Mouse (Mus musculus): ENCODE measurements around the gene Tcf7.
"Not testable (repeated sequence)": the region's sequence is repeated elsewhere in the genome, so short reads cannot be mapped to it uniquely, and the experiment has no call there.

Gene Tcf7

DNA sequence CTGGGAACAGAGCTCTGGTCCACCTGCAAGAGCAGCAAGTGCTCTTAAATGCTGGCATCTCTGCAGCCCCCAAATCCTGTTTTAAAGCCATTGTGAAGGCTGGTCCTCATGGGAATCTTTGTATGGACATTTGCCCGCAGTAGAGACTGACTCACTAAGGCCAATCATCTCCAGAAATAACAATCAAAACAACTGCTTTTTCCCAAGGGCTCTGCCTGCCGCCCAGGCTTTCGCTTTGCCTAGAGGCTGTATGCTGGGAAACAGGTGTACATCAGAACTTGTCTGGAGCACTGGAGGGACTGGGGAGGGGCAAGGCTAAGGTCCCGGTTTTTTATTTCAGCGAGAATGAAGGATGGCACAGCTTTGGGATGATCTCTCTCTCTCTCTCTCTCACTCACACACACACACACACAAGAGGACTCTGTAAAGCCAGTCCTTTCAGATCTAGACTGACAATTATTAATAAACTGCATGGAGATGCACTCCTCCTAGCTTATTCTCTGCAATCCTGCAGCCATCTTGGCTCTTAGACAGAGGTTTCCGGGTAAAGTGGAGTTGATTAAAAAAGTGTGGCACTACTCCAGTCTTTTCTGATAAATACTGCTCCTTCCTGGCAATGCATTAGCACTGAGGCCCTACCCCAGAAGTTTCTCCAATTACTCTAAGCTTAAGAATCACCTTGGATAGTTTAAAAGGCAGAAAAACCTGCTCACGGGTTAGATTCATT, 53.9 kb downstream of the Tcf7 start:
- no peak for DNase-seq (ENCODE audit: low spot score in 2 of 2)

DNA sequence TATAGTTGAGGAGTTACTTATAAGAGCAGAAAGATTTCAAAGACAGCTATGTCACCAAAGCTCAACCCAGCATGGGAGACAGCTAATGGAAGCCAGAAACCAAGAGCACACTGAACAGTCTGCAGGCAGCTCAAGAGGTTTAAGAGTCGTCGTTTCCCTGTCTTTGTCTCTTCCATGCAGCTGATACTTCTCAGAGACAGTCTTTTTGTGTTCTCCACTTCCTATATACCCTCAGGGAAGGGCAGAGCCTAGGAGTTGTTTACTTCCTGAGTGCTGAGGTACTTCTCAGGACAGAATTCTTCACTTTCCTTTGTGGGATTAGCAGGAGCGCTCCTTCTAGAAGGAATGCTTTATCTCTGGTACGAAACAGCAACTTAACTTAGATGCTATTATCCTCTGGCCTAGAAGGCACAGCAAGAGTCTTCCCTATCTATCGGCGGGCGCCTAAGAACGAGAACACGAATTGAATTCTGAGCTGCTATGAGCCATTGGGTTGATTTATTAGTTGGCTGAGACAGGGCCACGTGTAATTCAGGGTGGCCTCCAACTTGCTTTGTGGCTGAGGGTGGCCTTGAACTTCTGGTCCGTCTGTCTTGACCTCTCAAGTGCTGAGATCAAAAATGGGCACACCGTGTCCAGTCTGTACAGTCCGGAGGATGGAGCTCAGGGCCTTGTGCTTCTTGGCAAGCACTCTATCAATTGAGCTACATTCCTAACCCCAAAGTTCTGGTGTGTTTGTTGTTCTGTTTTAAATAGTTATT, 55.2 kb downstream of the Tcf7 start:
- DNase-seq (ENCODE audit: low spot score in 2 of 2), result no peak

DNA sequence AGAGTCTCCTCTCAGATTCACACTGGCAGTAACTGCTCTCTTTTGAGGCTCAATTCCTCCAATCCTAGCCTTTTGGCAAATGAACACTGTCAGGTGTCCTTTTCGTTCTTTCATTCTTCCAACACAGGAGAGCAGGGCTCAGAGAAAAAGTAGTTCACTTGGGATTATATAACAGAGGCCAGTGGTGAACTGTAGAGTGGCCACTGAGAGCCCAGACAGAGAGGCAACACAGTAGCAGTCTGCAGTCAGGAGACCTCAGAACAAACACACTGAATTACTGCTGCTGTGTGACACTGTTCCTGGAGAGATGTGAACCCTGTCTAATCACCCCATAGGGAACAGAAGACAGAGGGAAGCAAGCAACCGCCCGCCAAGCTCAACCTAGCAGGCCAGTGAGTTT, 55.8 kb downstream of the Tcf7 start:
- no peak for DNase-seq (ENCODE audit: low spot score in 2 of 2)

DNA sequence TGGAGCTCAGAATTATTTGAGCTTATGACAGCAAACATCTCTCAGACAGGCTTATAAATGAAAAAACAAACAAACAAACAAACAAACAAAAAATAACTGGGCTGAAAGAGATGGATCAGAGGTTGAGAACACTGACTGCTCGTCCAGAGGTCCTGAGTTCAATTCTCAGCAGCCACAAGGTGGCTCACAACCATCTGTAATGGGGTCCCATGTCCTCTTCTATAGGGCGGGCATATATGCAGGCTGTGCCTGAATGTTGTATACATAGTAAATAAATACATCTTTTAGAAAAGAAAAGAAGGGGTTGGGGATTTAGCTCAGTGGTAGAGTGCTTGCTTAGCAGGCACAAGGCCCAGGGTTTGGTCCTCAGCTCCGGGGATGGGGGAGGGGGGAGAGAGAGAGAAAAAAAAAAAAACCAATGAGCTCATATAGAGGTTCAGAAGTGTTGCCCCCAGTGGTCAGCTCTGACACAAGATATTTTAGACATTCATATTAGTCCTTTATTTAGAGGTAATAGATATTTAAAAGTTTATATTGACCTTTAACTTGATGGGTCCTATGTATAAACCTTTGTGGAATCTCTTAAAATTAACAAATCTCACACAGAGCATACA, 56.7 kb downstream of the Tcf7 start:
- DNase-seq (ENCODE audit: low spot score in 2 of 2), result no peak

DNA sequence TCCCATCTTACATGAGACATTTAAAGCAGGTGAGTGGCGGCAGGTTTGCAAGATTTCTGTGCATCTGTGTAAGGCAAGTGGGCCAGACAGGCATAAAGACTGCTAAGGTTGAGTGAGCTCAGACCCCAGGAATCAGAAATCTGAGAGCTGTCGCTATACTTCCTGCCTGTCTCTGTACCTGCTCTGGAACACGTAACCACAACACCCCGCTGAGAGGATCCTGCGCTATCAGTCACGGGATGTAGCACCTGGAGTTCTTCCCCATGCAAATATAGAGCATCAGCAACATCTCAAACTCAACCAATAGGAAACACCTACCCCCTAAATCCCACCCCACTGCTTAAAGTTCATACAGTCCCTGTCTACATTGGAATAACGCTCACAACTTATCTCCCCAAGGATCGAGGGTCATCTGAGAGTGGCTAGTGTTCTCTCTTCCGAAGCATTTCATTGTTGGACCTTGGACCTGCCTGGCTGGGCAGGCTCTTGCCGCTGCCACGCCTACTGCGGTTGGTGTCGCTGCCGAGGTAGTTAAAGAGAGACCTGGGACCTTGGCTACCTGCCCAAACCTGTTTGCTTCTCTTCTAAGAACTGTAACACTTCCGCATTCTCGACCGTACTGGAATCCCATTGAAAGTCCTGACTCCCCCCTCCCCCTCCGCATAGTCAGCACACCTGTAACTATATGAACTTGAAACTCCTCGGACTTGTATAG, 58.7 kb downstream of the Tcf7 start:
- no peak for DNase-seq (ENCODE audit: low spot score in 2 of 2)

DNA sequence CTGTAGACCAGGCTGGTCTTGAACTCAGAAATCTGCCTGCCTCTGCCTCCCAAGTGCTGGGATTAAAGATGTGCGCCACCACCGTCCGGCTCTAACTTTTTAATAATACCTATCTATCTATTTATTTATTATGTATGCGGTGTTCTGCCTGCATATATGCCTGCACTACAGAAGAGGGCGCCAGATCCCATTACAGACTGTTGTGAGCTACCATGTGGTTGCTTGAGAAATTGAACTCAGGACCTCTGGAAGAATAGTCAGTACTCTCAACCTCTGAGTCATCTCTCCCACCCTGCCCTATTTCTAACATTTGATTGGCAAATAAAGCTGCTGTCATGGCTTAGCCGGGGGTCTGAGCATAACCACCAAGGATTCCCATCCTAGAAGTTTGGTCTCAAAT, 59.9 kb downstream of the Tcf7 start:
- DNase-seq (ENCODE audit: low spot score in 2 of 2), result no peak

DNA sequence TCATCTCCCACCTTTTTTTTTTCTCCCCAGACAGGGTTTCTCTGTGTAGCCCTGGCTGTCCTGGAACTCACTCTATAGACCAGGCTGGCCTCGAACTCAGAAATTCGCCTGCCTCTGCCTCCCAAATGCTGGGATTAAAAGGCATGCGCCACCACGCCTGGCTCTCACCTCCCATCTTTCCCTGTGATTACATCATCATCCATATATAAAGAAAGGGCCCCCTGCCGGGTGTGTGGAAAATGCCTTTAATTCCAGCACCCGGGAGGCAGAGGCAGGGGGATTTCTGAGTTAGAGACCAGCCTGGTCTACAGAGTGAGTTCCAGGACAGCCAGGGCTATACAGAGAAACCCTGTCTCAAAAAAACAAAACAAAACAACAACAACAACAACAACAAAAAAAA, 60.9 kb downstream of the Tcf7 start:
- not testable (repeated sequence) for DNase-seq (ENCODE audit: low spot score in 2 of 2)

DNA sequence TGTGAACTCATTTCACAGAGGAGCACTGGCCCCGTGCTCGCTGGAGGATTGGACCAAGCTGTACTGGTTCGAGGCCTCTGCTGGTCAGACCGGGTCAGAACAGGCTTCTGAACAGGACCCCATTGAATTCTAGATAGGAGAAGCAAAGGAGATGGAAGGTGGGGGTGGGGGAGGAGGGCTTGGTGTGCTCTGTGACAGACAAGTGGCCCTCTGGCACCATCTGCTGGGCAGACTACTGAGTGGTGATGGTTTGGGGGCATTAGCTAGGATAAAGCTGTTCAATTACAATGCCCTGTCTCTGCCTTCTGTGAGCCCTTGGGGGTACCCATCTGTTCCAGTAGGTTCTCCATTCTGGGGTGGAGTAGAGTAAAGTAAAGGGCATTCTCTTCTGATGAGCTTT, 62.5 kb downstream of the Tcf7 start:
- DNase-seq (ENCODE audit: low spot score in 2 of 2), result peak; percentile 29 to 39

DNA sequence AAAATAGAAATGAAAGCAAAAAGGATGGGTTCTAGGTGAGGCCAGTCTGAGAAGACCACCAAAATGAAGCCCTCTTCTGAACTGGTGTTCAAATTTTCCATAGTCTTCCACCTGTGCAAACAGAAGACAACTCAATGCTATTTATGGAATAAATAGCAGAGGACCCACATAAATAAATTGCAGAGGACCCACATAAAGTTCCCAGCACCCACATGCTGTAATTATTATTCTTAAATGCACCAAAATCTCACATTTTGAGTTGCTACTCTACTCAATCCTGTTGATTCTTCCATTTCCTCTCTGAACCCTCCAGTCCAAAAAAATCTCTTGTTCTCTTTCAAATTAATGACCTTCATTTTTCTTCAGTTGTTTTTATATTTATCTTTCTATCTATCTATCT, 68.9 kb downstream of the Tcf7 start, which contains the start of gene Olfr1371:
TSS of gene Olfr1371 (minus strand) at position 101 of the 400 bp plus-strand sequence.
- DNase-seq (ENCODE audit: low spot score in 2 of 2), result no peak

Data from right cerebral cortex, postnatal 36 days (tissue).